Mouse (Mus musculus) liver (tissue): ENCODE measurements around the gene Sema4g.

Experiments used
- DNase-seq: peaks from one replicate; pipeline ENCODE4 v3.0.0-alpha.2; 2020; ENCODE audit warnings: mixed read lengths

The Sema4g gene

GRCm38 (mm10) chr19:45005444-45005843, 16.5 kb downstream of the Sema4g start, which contains the start of gene Twnk:
Gene Twnk (plus strand): TSS chr19:45005663.
- peak; percentile 84 for DNase-seq

- peak; percentile 91 for DNase-seq
Observed at GRCm38 (mm10) chr19:45005957-45006712, 17.2 kb downstream of the Sema4g start, which contains the start of gene Mrpl43. Gene Mrpl43 (minus strand): TSS chr19:45006442.

- DNase-seq: no peak
Observed at GRCm38 (mm10) chr19:45007021-45007420, 18.1 kb downstream of the Sema4g start.

GRCm38 (mm10) chr19:45007425-45008191, 18.7 kb downstream of the Sema4g start:
- no peak for DNase-seq

- no peak for DNase-seq
Observed at GRCm38 (mm10) chr19:45010646-45011045, 21.7 kb downstream of the Sema4g start.

GRCm38 (mm10) chr19:45012219-45012618, 23.3 kb downstream of the Sema4g start:
- no peak for DNase-seq

GRCm38 (mm10) chr19:45012636-45013035, 23.7 kb downstream of the Sema4g start:
- DNase-seq: no peak

GRCm38 (mm10) chr19:45013581-45014225, 24.8 kb downstream of the Sema4g start:
- no peak for DNase-seq

GRCm38 (mm10) chr19:45014335-45014971, 25.6 kb downstream of the Sema4g start, which contains the start of gene Lzts2:
Gene Lzts2 (plus strand): TSS chr19:45014414.
- DNase-seq: peak; percentile 30

GRCm38 (mm10) chr19:45014981-45015402, 26.1 kb downstream of the Sema4g start:
- peak; percentile 60 for DNase-seq

GRCm38 (mm10) chr19:45015518-45016281, 26.8 kb downstream of the Sema4g start:
- peak; percentile 79 for DNase-seq

- DNase-seq: peak; percentile 55
Observed at GRCm38 (mm10) chr19:45016341-45017215, 27.7 kb downstream of the Sema4g start.

- DNase-seq: peak; percentile 74
Observed at GRCm38 (mm10) chr19:45017216-45017771, 28.4 kb downstream of the Sema4g start.

- DNase-seq: peak; percentile 78
Observed at GRCm38 (mm10) chr19:45017909-45018308, 29.0 kb downstream of the Sema4g start.

- DNase-seq: no peak
Observed at GRCm38 (mm10) chr19:45018351-45018831, 29.5 kb downstream of the Sema4g start.

- DNase-seq: no peak
Observed at GRCm38 (mm10) chr19:45020348-45020747, 31.4 kb downstream of the Sema4g start.

- no peak for DNase-seq
Observed at GRCm38 (mm10) chr19:45021362-45021761, 32.5 kb downstream of the Sema4g start.

GRCm38 (mm10) chr19:45023993-45024392, 35.1 kb downstream of the Sema4g start:
- no peak for DNase-seq

GRCm38 (mm10) chr19:45024775-45025174, 35.9 kb downstream of the Sema4g start:
- no peak for DNase-seq

GRCm38 (mm10) chr19:45025937-45026568, 37.2 kb downstream of the Sema4g start:
- no peak for DNase-seq
